Mouse (Mus musculus) hindbrain, embryonic 14.5 days (tissue): Measurements from ENCODE around the gene L3hypdh. TPM values are rescaled to one million over a fixed set of nuclear protein-coding genes. Genes with fewer than 3 reads are reported as not detected.
A peak's percentile ranks its signal among the peaks of the same experiment; 100 is the strongest.

Experiments
- ATAC-seq: fragments of 200-750 bp; cut with Nextera tagmentation; 2 replicates; pipeline ENCODE4 v1.8.0; 2017; ENCODE audit warnings: moderate number of reproducible peaks, mild to moderate bottlenecking, moderate TSS enrichment, moderate library complexity; ENCODE audit not compliant: low FRiP score
- DNase-seq: peaks from one replicate; pipeline ENCODE4 v3.0.0-alpha.2; 2015; ENCODE audit warnings: low spot score
- H3K27ac ChIP-seq: fragments of 300-500 bp; sonication (generic); 2 replicates; pipeline ENCODE4 v1.5.1; 2014; ENCODE audit warnings: mild to moderate bottlenecking, moderate library complexity
- H3K27me3 ChIP-seq: fragments of 300-500 bp; sonication (generic); 2 replicates; pipeline ENCODE4 v1.6.1; 2014; ENCODE audit warnings: mild to moderate bottlenecking, low read length, mixed read lengths; ENCODE audit not compliant: control insufficient read depth, insufficient read depth
- H3K36me3 ChIP-seq: fragments of 300-500 bp; sonication (generic); replicated peaks from 2 replicates; pipeline ENCODE4 v1.6.1; 2014; ENCODE audit not compliant: control insufficient read depth, insufficient read depth
- H3K4me1 ChIP-seq: fragments of 300-500 bp; sonication (generic); replicated peaks from 2 replicates; pipeline ENCODE4 v1.6.1; 2014; ENCODE audit warnings: antibody characterized with exemption, low read length, mixed read lengths; ENCODE audit not compliant: control insufficient read depth, insufficient read depth
- H3K4me2 ChIP-seq: fragments of 300-500 bp; sonication (generic); replicated peaks from 2 replicates; pipeline ENCODE4 v1.6.1; 2014; ENCODE audit warnings: mild to moderate bottlenecking, moderate library complexity
- H3K4me3 ChIP-seq: fragments of 300-500 bp; sonication (generic); replicated peaks from 2 replicates; pipeline ENCODE4 v1.5.1; 2014; ENCODE audit warnings: mild to moderate bottlenecking, low read length
- H3K9ac ChIP-seq: fragments of 300-500 bp; sonication (generic); 2 replicates; pipeline ENCODE4 v1.6.1; 2014
- H3K9me3 ChIP-seq: fragments of 300-500 bp; sonication (generic); 2 replicates; pipeline ENCODE4 v1.6.1; 2016; ENCODE audit warnings: low read length; ENCODE audit not compliant: control insufficient read depth
- WGBS: fragments of 180-500 bp; shearing (Covaris S2); extraction: QIAGEN DNeasy Blood & Tissue Kit; methylation state at CpG from one replicate; pipeline ENCODE4 v1.1.7; 2014; 5-methylcytosine and 5-hydroxymethylcytosine counted together
- polyA plus RNA-seq: library from polyadenylated mRNA; unstranded; fragments of >200 nt; fragmentation: Nextera tagmentation; extraction: Ambion mirVana; gene quantifications from 2 replicates; pipeline ENCODE4 v1.2.1, GENCODE M21; 2014

Gene L3hypdh
- polyA plus RNA-seq, result 12.6 and 13.7 TPM in 2 replicates

GRCm38 (mm10) chr12:72085329-72086165 is at the start of gene L3hypdh, which contains the start of gene Jkamp:
Gene L3hypdh (minus strand): TSS chr12:72085439.
Gene Jkamp (plus strand): TSS chr12:72085589.
- Histone ChIP-seq H3K4me1 (peaks cover 33% of the 10 kb centered on the region), H3K4me3 (peak within 1 kb of the TSS; percentile 67), H3K27ac (peak within 1 kb of the TSS; percentile 97), H3K4me2 (peak within 1 kb of the TSS; percentile 80), H3K9me3 (no peaks in the 10 kb centered on the region), H3K36me3 (peaks cover 8% of the 10 kb centered on the region; the same call in 1 of the 2 replicates), H3K27me3 (no peaks in the 10 kb centered on the region), H3K9ac (peak within 1 kb of the TSS; percentile 95)
- DNase-seq (peak; percentile 97), ATAC-seq (peak; percentile 95)
- 1% methylated on average over 52 of the region's 60 CpGs for WGBS

GRCm38 (mm10) chr12:72129203-72129602 is 44.0 kb upstream of the L3hypdh start:
- ATAC-seq (no peak), DNase-seq (no peak)
- no peak overlapping the region for H3K4me2 ChIP-seq
- H3K36me3 ChIP-seq, result no peaks in the 10 kb centered on the region
- H3K27me3 ChIP-seq, result no peaks in the 10 kb centered on the region
- no peak overlapping the region for H3K9ac ChIP-seq
- H3K9me3 ChIP-seq, result no peaks in the 10 kb centered on the region
- 87% methylated on average over 10 of the region's 10 CpGs for WGBS
- no peak overlapping the region for H3K27ac ChIP-seq
- no peaks in the 10 kb centered on the region for H3K4me1 ChIP-seq
- H3K4me3 ChIP-seq, result no peak overlapping the region

- no peaks in the 10 kb centered on the region for H3K9me3 ChIP-seq
- ATAC-seq (no peak), DNase-seq (no peak)
- H3K27ac ChIP-seq, result no peak overlapping the region
- WGBS, result 86% methylated on average over 22 of the region's 23 CpGs
- no peaks in the 10 kb centered on the region for H3K36me3 ChIP-seq
- no peaks in the 10 kb centered on the region for H3K27me3 ChIP-seq
- no peak overlapping the region for H3K4me3 ChIP-seq
- no peak overlapping the region for H3K9ac ChIP-seq
- H3K4me2 ChIP-seq, result no peak overlapping the region
- H3K4me1 ChIP-seq, result no peaks in the 10 kb centered on the region
Measured at GRCm38 (mm10) chr12:72115686-72116345, 30.6 kb upstream of the L3hypdh start.

- Histone ChIP-seq H3K4me3 (no peak overlapping the region), H3K4me2 (no peak overlapping the region), H3K4me1 (no peaks in the 10 kb centered on the region), H3K27ac (no peak overlapping the region), H3K36me3 (no peaks in the 10 kb centered on the region), H3K9me3 (no peaks in the 10 kb centered on the region), H3K9ac (no peak overlapping the region), H3K27me3 (no peaks in the 10 kb centered on the region)
- no peak for ATAC-seq
- DNase-seq, result no peak
- WGBS, result 85% methylated on average over 6 of the region's 6 CpGs
Measured at GRCm38 (mm10) chr12:72115126-72115525, 29.9 kb upstream of the L3hypdh start.

- H3K9ac ChIP-seq, result no peak overlapping the region
- no peak overlapping the region for H3K4me3 ChIP-seq
- no peaks in the 10 kb centered on the region for H3K4me1 ChIP-seq
- WGBS, result 26% methylated on average over 14 of the region's 14 CpGs
- H3K9me3 ChIP-seq, result no peaks in the 10 kb centered on the region
- H3K27me3 ChIP-seq, result no peaks in the 10 kb centered on the region
- H3K4me2 ChIP-seq, result no peak overlapping the region
- H3K27ac ChIP-seq, result no peak overlapping the region
- ATAC-seq, result peak; percentile 64
- H3K36me3 ChIP-seq, result peaks cover 22% of the 10 kb centered on the region
- peak; percentile 92 for DNase-seq
Measured at GRCm38 (mm10) chr12:72104525-72105281, 19.5 kb upstream of the L3hypdh start.

GRCm38 (mm10) chr12:72104027-72104426 is 18.8 kb upstream of the L3hypdh start:
- no peak overlapping the region for H3K4me3 ChIP-seq
- no peaks in the 10 kb centered on the region for H3K9me3 ChIP-seq
- ATAC-seq, result no peak
- no peak for DNase-seq
- no peak overlapping the region for H3K4me2 ChIP-seq
- WGBS, result 93% methylated on average over 5 of the region's 5 CpGs
- H3K27ac ChIP-seq, result no peak overlapping the region
- peaks cover 29% of the 10 kb centered on the region for H3K36me3 ChIP-seq
- no peak overlapping the region for H3K9ac ChIP-seq
- no peaks in the 10 kb centered on the region for H3K27me3 ChIP-seq
- no peaks in the 10 kb centered on the region for H3K4me1 ChIP-seq

GRCm38 (mm10) chr12:72102776-72103175 is 17.5 kb upstream of the L3hypdh start:
- 86% methylated on average over 6 of the region's 6 CpGs for WGBS
- no peak for DNase-seq
- no peak for ATAC-seq

GRCm38 (mm10) chr12:72096966-72097365 is 11.7 kb upstream of the L3hypdh start:
- H3K27me3 ChIP-seq, result no peaks in the 10 kb centered on the region
- H3K9ac ChIP-seq, result no peak overlapping the region
- WGBS, result 95% methylated on average over 8 of the region's 8 CpGs
- no peaks in the 10 kb centered on the region for H3K9me3 ChIP-seq
- DNase-seq (no peak), ATAC-seq (no peak)
- H3K4me1 ChIP-seq, result no peaks in the 10 kb centered on the region
- peaks cover 90% of the 10 kb centered on the region for H3K36me3 ChIP-seq
- no peak overlapping the region for H3K4me2 ChIP-seq
- H3K4me3 ChIP-seq, result no peak overlapping the region
- H3K27ac ChIP-seq, result no peak overlapping the region

More at GRCm38 (mm10) chr12:72102776-72103175, 17.5 kb upstream of the L3hypdh start:
- H3K4me3 ChIP-seq, result no peak overlapping the region
- H3K9ac ChIP-seq, result no peak overlapping the region
- H3K4me2 ChIP-seq, result no peak overlapping the region
- no peaks in the 10 kb centered on the region for H3K4me1 ChIP-seq
- H3K9me3 ChIP-seq, result no peaks in the 10 kb centered on the region
- peaks cover 36% of the 10 kb centered on the region for H3K36me3 ChIP-seq
- H3K27me3 ChIP-seq, result no peaks in the 10 kb centered on the region
- H3K27ac ChIP-seq, result no peak overlapping the region

- WGBS, result 91% methylated on average over 4 of the region's 4 CpGs
- no peak overlapping the region for H3K4me3 ChIP-seq
Measured at GRCm38 (mm10) chr12:72089802-72090201, 4.6 kb upstream of the L3hypdh start.

More at GRCm38 (mm10) chr12:72089802-72090201, 4.6 kb upstream of the L3hypdh start:
- Histone ChIP-seq H3K27ac (no peak overlapping the region), H3K9ac (no peak overlapping the region), H3K4me1 (peaks cover 18% of the 10 kb centered on the region), H3K9me3 (no peaks in the 10 kb centered on the region), H3K27me3 (no peaks in the 10 kb centered on the region), H3K4me2 (no peak overlapping the region), H3K36me3 (peaks cover 50% of the 10 kb centered on the region)
- no peak for DNase-seq
- ATAC-seq, result no peak
